Mouse (Mus musculus): Measurements from ENCODE around the gene Plce1. TPM values are rescaled to one million over a fixed set of nuclear protein-coding genes. Genes with fewer than 3 reads are reported as not detected.

Gene Plce1
- polyA plus RNA-seq, 1 experiment from 2014 or later, result 0.60 TPM

- DNase-seq (no peak), ATAC-seq (no peak)
- no peaks in the 10 kb centered on the region for H3K4me1 ChIP-seq (ENCODE audit: insufficient read depth)
- 61% methylated on average over 6 of the region's 6 CpGs for WGBS (ENCODE audit: insufficient replicate concordance)
- H3K27ac ChIP-seq (ENCODE audit: low read depth), result no peak overlapping the region
- TF ChIP-seq EP300 (IDR thresholded peaks at IDR 0.05; ENCODE audit: low read depth) (no peak), CTCF (IDR thresholded peaks at IDR 0.05; ENCODE audit: low read depth) (no peak)
- H3K9me3 ChIP-seq (ENCODE audit: low read length), result no peaks in the 10 kb centered on the region
- H3K36me3 ChIP-seq (replicated peaks; ENCODE audit: insufficient read depth, low read length), result no peaks in the 10 kb centered on the region
- no peak overlapping the region for H3K4me2 ChIP-seq (ENCODE audit: low read depth, low read length)
- H3K27me3 ChIP-seq (ENCODE audit: insufficient read depth, low read length), result no peaks in the 10 kb centered on the region
- no peak overlapping the region for H3K9ac ChIP-seq (replicated peaks)
- no peak overlapping the region for H3K4me3 ChIP-seq (ENCODE audit: low read depth, low read length)
These were observed 164.1 kb downstream of the Plce1 start for GRCm38 (mm10) chr19:38644871-38645595.

- Histone ChIP-seq H3K4me2 (ENCODE audit: low read depth, low read length) (no peak overlapping the region), H3K4me3 (ENCODE audit: low read depth, low read length) (no peak overlapping the region), H3K27me3 (ENCODE audit: insufficient read depth, low read length) (no peaks in the 10 kb centered on the region), H3K9ac (replicated peaks) (no peak overlapping the region), H3K9me3 (ENCODE audit: low read length) (no peaks in the 10 kb centered on the region), H3K27ac (ENCODE audit: low read depth) (no peak overlapping the region), H3K36me3 (replicated peaks; ENCODE audit: insufficient read depth, low read length) (no peaks in the 10 kb centered on the region), H3K4me1 (ENCODE audit: insufficient read depth) (no peaks in the 10 kb centered on the region)
- ATAC-seq (no peak), DNase-seq (no peak)
- no peak for TF ChIP-seq EP300 (IDR thresholded peaks at IDR 0.05; ENCODE audit: low read depth)
- TF ChIP-seq CTCF (IDR thresholded peaks at IDR 0.05; ENCODE audit: low read depth), result no peak
- WGBS (ENCODE audit: insufficient replicate concordance), result 65% methylated on average over 13 of the region's 13 CpGs
These were observed 177.1 kb downstream of the Plce1 start for GRCm38 (mm10) chr19:38657980-38658379.

GRCm38 (mm10) chr19:38665398-38665797 lies 184.5 kb downstream of the Plce1 start:
- 52% methylated on average over 1 of the region's 1 CpGs for WGBS (ENCODE audit: insufficient replicate concordance)
- TF ChIP-seq CTCF (IDR thresholded peaks at IDR 0.05; ENCODE audit: low read depth), result no peak
- no peak for TF ChIP-seq EP300 (IDR thresholded peaks at IDR 0.05; ENCODE audit: low read depth)
- H3K27ac ChIP-seq (ENCODE audit: low read depth), result no peak overlapping the region
- H3K27me3 ChIP-seq (ENCODE audit: insufficient read depth, low read length), result no peaks in the 10 kb centered on the region
- H3K36me3 ChIP-seq (replicated peaks; ENCODE audit: insufficient read depth, low read length), result no peaks in the 10 kb centered on the region
- no peak; the same call in 1 of the 2 replicates for ATAC-seq
- no peak overlapping the region for H3K4me2 ChIP-seq (ENCODE audit: low read depth, low read length)
- no peak overlapping the region for H3K4me3 ChIP-seq (ENCODE audit: low read depth, low read length)
- no peak for DNase-seq
- H3K9me3 ChIP-seq (ENCODE audit: low read length), result no peaks in the 10 kb centered on the region
- H3K4me1 ChIP-seq (ENCODE audit: insufficient read depth), result no peaks in the 10 kb centered on the region
- no peak overlapping the region for H3K9ac ChIP-seq (replicated peaks)

GRCm38 (mm10) chr19:38672015-38672600 lies 191.2 kb downstream of the Plce1 start:
- H3K4me3 ChIP-seq (ENCODE audit: low read depth, low read length), result no peak overlapping the region
- H3K27ac ChIP-seq (ENCODE audit: low read depth), result no peak overlapping the region
- H3K27me3 ChIP-seq (ENCODE audit: insufficient read depth, low read length), result no peaks in the 10 kb centered on the region
- H3K4me1 ChIP-seq (ENCODE audit: insufficient read depth), result no peaks in the 10 kb centered on the region
- no peaks in the 10 kb centered on the region for H3K9me3 ChIP-seq (ENCODE audit: low read length)
- DNase-seq (no peak), ATAC-seq (no peak)
- 85% methylated on average over 7 of the region's 7 CpGs for WGBS (ENCODE audit: insufficient replicate concordance)
- no peaks in the 10 kb centered on the region for H3K36me3 ChIP-seq (replicated peaks; ENCODE audit: insufficient read depth, low read length)
- no peak overlapping the region for H3K9ac ChIP-seq (replicated peaks)
- H3K4me2 ChIP-seq (ENCODE audit: low read depth, low read length), result no peak overlapping the region
- TF ChIP-seq CTCF (IDR thresholded peaks at IDR 0.05; ENCODE audit: low read depth) (no peak), EP300 (IDR thresholded peaks at IDR 0.05; ENCODE audit: low read depth) (no peak)

- Histone ChIP-seq H3K36me3 (replicated peaks; ENCODE audit: insufficient read depth, low read length) (no peaks in the 10 kb centered on the region), H3K27ac (ENCODE audit: low read depth) (no peak overlapping the region), H3K27me3 (ENCODE audit: insufficient read depth, low read length) (no peaks in the 10 kb centered on the region), H3K4me3 (ENCODE audit: low read depth, low read length) (no peak overlapping the region), H3K4me2 (ENCODE audit: low read depth, low read length) (no peak overlapping the region), H3K9ac (replicated peaks) (no peak overlapping the region), H3K4me1 (ENCODE audit: insufficient read depth) (no peaks in the 10 kb centered on the region), H3K9me3 (ENCODE audit: low read length) (no peaks in the 10 kb centered on the region)
- ATAC-seq (no peak), DNase-seq (no peak)
- WGBS (ENCODE audit: insufficient replicate concordance), result 74% methylated on average over 2 of the region's 2 CpGs
- TF ChIP-seq EP300 (IDR thresholded peaks at IDR 0.05; ENCODE audit: low read depth), result no peak
- no peak for TF ChIP-seq CTCF (IDR thresholded peaks at IDR 0.05; ENCODE audit: low read depth)
These were observed 193.0 kb downstream of the Plce1 start for GRCm38 (mm10) chr19:38673936-38674335.

GRCm38 (mm10) chr19:38678655-38679054 lies 197.7 kb downstream of the Plce1 start:
- no peaks in the 10 kb centered on the region for H3K9me3 ChIP-seq (ENCODE audit: low read length)
- H3K4me1 ChIP-seq (ENCODE audit: insufficient read depth), result no peaks in the 10 kb centered on the region
- no peak overlapping the region for H3K4me2 ChIP-seq (ENCODE audit: low read depth, low read length)
- ATAC-seq, result no peak
- H3K4me3 ChIP-seq (ENCODE audit: low read depth, low read length), result no peak overlapping the region
- 69% methylated on average over 5 of the region's 5 CpGs for WGBS (ENCODE audit: insufficient replicate concordance)
- no peak for DNase-seq
- H3K36me3 ChIP-seq (replicated peaks; ENCODE audit: insufficient read depth, low read length), result no peaks in the 10 kb centered on the region
- no peaks in the 10 kb centered on the region for H3K27me3 ChIP-seq (ENCODE audit: insufficient read depth, low read length)
- no peak overlapping the region for H3K27ac ChIP-seq (ENCODE audit: low read depth)
- H3K9ac ChIP-seq (replicated peaks), result no peak overlapping the region
- TF ChIP-seq EP300 (IDR thresholded peaks at IDR 0.05; ENCODE audit: low read depth) (no peak), CTCF (IDR thresholded peaks at IDR 0.05; ENCODE audit: low read depth) (no peak)
